Mouse (Mus musculus) forelimb bud, embryonic 11.5 days (tissue): ENCODE results near the gene Krt6b.
"Not testable (repeated sequence)": the region's sequence is repeated elsewhere in the genome, so short reads cannot be mapped to it uniquely, and the experiment has no call there.

Source experiments
- DNase-seq: peaks from one replicate; pipeline ENCODE4 v3.0.0-alpha.2; 2012; ENCODE audit warnings: low read depth, low spot score

Krt6b gene

DNA sequence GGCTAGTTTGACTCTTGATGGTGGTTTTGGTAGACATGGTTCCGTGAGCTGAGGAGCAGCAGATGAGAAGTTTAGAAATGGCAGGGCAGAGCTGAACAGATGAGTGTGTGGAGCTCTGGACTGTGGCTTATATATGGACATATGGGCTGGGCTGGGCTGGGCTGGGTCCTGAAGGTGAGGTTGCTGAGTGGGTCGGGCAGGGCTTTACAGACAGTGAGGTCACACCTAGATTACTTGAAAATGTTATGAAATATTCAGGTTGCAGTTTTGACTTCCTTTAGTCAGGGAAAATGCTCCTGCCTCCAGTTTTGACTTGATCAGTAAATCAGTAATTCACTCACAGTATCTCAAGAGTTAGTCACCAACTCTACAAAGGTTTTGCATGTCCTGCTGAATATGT, at the start of gene Krt6b:
Krt6b (minus strand) TSS at position 101 of the 400 bp plus-strand sequence.
- no peak for DNase-seq

DNA sequence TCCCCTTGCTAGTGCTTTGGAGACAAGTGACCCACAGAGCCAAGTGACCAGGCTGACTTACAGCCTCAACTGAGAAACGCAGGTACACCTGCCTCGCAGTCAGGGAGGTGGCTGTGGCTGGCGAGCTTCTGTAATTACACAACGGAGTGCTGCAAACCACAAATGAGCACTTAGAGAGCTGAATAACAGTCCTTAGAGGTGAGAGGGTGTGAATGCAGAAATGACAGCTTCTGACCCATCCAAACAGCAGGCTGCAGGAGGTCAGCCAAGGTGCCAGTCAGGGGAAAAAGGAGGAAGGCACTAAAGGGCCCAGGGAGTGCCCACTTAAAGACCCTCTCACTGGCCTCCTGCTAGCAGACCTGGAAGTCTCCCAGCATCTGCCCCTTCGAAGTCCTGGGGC, 44.6 kb upstream of the Krt6b start:
- no peak for DNase-seq

- no peak for DNase-seq
These were observed 35.7 kb upstream of the Krt6b start for GRCm38 (mm10) chr15:101715831-101716230.

GRCm38 (mm10) chr15:101714356-101714755, 34.3 kb upstream of the Krt6b start:
- no peak for DNase-seq

DNA sequence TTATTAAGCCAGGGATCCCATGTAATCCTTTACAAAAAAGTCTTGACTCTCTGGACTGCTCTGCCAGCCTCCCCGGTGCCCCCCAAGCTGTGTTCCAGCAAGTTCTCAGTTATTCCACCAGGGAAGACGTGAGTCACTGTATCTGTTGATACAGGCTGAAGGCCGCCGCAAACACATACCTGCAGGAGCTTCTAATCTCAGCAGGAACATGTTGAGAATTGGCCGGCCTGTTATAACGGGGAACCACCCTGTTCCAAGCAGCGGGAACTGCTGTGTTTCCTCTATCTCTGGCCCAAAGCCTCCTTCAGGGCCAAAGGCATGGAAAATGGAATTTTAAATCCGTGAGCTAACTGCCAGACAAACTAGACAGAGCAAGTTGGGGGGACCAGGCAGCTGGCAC, 33.6 kb upstream of the Krt6b start:
- no peak for DNase-seq

DNA sequence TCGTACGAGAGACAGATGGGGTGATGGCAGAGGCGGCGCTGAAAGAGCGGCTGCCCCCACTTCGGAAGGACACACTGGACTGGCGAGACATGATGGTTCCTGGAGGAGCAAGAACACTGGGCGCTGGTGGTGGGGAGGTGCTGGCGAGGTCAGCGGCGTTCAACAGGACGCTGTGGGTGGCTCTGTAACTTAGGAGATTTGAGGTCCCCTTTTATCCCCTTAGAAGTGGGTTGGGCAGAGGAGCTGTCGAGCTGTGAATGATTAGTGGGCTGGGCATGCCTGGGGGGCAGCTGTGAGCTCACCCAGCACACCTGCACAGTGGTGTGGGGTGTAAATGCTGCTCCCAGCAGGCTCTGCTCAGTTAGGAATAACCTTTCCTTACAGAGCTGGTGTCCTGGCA, 32.6 kb upstream of the Krt6b start, which contains the start of gene Krt5:
Krt5 (minus strand) TSS at position 179 of the 400 bp plus-strand sequence.
- peak; percentile 14 for DNase-seq

DNA sequence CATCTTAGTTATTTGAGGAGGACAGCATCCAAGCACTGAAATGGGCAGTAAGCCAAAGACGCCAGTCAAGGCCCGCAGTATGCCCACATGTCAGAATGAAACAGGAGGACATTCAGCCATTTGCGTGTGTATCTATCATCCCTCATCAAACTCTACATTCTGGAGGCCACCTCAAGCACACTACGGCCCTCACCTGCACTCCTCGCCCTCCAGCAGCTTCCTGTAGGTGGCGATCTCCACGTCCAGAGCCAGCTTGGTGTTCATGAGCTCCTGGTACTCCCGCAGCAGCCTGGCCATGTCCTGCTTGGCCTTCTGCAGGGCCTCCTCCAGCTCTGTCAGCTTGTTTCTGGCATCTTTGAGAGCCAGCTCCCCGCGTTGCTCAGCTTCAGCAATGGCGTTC, 28.6 kb upstream of the Krt6b start:
- no peak for DNase-seq

DNA sequence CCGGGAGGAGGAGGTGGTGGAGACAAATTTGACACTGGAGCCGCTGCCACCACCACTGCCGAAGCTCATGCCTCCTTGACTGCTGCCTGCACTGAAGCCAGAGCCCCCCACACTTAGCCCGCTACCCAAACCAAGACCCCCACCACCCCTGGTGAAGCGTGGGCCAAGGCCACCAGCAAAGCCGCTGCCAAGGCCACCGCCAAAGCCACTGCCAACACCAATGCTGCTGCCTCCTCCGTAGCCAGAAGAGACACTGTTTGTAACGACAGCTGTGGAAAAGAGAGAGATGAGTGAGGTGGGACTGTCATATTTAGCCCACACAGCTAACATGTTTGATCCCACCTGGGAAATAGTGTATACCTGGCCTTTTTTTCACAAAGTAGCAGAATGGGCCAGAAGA, 27.4 kb upstream of the Krt6b start:
- DNase-seq, result no peak

GRCm38 (mm10) chr15:101704066-101704465, 24.0 kb upstream of the Krt6b start:
- peak; percentile 29 for DNase-seq

GRCm38 (mm10) chr15:101702380-101702779, 22.3 kb upstream of the Krt6b start:
- no peak for DNase-seq

DNA sequence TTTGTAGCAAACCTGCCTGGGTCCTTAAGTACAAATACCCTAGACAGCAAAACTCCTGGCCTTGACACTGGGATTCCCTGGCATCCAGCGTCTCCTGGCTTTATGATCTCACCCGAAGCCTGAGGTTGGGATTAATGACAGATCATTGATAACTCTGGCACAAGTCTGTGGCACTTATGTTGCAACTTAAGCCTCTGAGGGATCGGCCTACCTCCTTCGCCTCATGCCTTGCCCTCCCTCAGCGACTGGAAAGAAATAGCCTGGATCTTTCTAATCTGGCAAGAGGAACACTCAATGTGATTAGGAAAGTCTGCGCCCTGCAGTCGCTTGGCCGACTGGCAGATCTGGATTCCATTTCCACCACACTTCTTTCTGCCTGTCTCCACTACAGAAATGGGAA, 19.8 kb upstream of the Krt6b start:
- DNase-seq, result no peak

DNA sequence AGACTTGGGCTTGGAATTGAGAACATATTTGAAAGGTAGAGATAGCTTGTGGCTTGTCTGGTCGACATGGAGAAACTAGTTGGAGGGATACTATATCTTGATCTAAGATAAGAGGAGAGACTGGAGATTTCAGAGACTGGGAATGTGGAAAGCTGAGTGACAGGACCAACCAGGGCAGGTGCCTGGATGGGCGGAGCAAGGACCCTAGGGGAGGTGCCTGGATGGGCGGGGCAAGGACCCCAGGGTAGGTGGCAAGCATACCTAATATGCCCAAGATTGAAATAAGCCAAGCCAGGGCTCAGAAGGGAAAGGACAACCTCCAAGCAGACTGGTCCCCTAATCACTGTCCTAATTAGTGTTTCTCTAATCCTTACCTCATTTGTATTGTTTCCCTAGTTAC, 19.1 kb upstream of the Krt6b start:
- DNase-seq, result no peak

GRCm38 (mm10) chr15:101697326-101698188, 17.5 kb upstream of the Krt6b start:
- DNase-seq, result no peak

GRCm38 (mm10) chr15:101694207-101694606, 14.1 kb upstream of the Krt6b start, which contains the start of gene Krt6a:
Krt6a (minus strand) TSS chr15:101694307.
- DNase-seq, result no peak

GRCm38 (mm10) chr15:101690460-101690859, 10.4 kb upstream of the Krt6b start:
- DNase-seq, result not testable (repeated sequence)

DNA sequence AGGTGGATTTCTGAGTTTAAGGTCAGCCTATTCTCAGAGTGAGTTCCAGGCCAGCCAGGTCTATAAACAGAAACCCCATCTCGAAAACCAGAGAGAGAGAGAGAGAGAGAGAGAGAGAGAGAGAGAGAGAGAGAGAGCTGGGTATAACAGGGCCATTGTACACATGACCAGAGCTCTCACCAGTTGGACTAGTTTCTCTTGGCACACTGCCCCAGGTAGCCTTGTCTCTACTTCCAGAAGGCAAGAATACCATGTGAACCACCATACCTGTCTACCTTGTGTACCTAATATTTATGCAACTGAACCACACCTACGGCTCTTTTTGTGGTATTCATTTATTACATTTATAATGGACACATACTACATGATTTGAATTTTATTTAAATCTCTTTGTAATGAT, 8.1 kb upstream of the Krt6b start:
- DNase-seq, result no peak

DNA sequence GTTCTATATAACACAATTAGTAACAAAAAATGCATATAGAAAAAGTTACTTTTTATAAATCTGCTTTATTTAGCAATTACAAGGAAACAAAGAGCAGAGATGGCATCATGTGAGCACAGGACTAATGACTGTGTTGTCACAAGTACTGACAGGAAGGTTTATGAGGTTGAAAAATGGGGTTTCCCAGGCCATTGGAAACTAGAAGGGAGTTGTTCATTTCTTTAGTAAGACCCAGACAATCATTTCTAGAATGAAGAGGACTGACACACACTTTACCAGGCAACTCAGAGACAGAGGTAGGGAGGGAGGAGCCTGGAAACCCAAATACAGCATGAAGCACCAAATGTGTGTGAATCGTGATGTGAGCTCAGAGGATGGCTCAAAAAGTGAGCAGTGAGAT, 4.1 kb downstream of the Krt6b start:
- DNase-seq, result no peak

DNA sequence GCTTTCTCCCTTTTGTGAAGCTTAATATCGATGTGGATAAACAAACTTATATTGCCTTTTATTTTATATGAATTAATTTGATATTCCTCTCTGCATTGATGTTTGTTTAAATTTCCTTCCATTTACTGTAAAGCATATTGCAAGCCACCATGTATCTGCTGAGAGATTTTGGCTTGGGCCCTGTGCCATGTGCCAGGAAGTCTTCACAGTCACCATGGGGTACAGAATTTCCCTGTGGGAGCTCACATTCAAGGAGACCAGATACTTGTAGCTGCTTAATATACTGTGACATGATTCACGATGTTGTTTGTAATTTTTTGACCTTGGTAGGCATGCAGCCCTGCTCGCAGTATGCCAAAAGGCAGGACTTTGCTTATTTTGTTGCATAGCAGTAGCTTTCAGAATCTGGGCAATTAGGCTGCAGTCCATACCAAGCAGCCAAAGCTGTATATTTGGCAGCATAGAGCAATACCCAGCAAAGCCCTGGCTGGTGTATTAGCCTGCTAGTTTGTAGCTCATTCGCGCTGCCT, 27.3 kb downstream of the Krt6b start:
- DNase-seq, result no peak

DNA sequence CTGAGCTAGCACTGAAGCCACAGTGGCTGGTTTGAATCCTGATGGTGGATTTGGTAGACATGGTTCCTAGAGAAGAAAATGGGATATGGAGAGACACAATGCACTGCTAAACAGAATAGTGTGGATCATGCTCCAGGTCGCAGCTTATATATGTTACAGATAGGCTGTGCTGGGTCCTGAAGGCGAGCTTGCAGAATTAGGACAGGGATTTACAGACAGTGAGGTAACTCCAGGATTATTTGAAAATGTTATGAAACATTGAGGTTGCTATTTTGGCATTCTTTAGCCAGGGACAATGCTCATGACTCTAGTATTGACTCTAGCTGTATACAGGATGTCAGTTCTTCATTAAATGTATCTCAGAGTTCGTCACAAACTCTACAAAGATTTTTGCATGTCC, 32.8 kb downstream of the Krt6b start, which contains the start of gene Gm5478:
Gm5478 (minus strand) TSS at position 101 of the 400 bp plus-strand sequence.
- DNase-seq, result no peak

- DNase-seq, result no peak
These were observed 52.2 kb downstream of the Krt6b start, which contains the start of gene Gm5414 for GRCm38 (mm10) chr15:101627884-101628283. Gm5414 (minus strand) TSS chr15:101628188.
